Mouse (Mus musculus) adrenal gland, adult 8-10 months (tissue): Measurements from ENCODE around the gene Kalrn. TPM values are rescaled to one million over a fixed set of nuclear protein-coding genes. Genes with fewer than 3 reads are reported as not detected.
A peak's percentile ranks its signal among the peaks of the same experiment; 100 is the strongest.

Experiments used
- DNase-seq: peaks from one replicate; pipeline ENCODE4 v3.0.0; 2022
- total RNA-seq, 4 experiments: library from RNA; stranded (reverse); gene quantifications; 2 replicates each; pipeline ENCODE4 v1.2.4; 2022

Kalrn gene
- total RNA-seq, 4 experiments from 2014 or later: 11.2 to 18.8 (median 13.0) TPM

GRCm38 (mm10) chr16:34494741-34495140 is 78.6 kb downstream of the Kalrn start:
- no peak for DNase-seq

- no peak for DNase-seq
Observed at GRCm38 (mm10) chr16:34493914-34494313, 79.4 kb downstream of the Kalrn start.

- DNase-seq: no peak
Observed at GRCm38 (mm10) chr16:34491225-34491624, 82.1 kb downstream of the Kalrn start.

GRCm38 (mm10) chr16:34490506-34490905 is 82.8 kb downstream of the Kalrn start:
- DNase-seq: no peak

GRCm38 (mm10) chr16:34489805-34490325 is 83.5 kb downstream of the Kalrn start:
- no peak for DNase-seq

- DNase-seq: no peak
Observed at GRCm38 (mm10) chr16:34487823-34488222, 85.5 kb downstream of the Kalrn start.

- no peak for DNase-seq
Observed at GRCm38 (mm10) chr16:34487268-34487667, 86.1 kb downstream of the Kalrn start.

- no peak for DNase-seq
Observed at GRCm38 (mm10) chr16:34485483-34485882, 87.8 kb downstream of the Kalrn start.

GRCm38 (mm10) chr16:34484921-34485320 is 88.4 kb downstream of the Kalrn start:
- DNase-seq: peak; percentile 45

- no peak for DNase-seq
Observed at GRCm38 (mm10) chr16:34484213-34484612, 89.1 kb downstream of the Kalrn start.

GRCm38 (mm10) chr16:34483716-34484115 is 89.6 kb downstream of the Kalrn start:
- DNase-seq: no peak

GRCm38 (mm10) chr16:34474741-34475140 is 98.6 kb downstream of the Kalrn start:
- DNase-seq: no peak

- DNase-seq: no peak
Observed at GRCm38 (mm10) chr16:34473891-34474290, 99.4 kb downstream of the Kalrn start.

- no peak for DNase-seq
Observed at GRCm38 (mm10) chr16:34471441-34471840, 101.9 kb downstream of the Kalrn start.

GRCm38 (mm10) chr16:34470343-34470742 is 103.0 kb downstream of the Kalrn start:
- DNase-seq: no peak

GRCm38 (mm10) chr16:34469277-34469868 is 104.0 kb downstream of the Kalrn start:
- DNase-seq: no peak

GRCm38 (mm10) chr16:34466649-34467048 is 106.7 kb downstream of the Kalrn start:
- no peak for DNase-seq

GRCm38 (mm10) chr16:34456314-34456713 is 117.0 kb downstream of the Kalrn start:
- DNase-seq: peak; percentile 80

GRCm38 (mm10) chr16:34445666-34446065 is 127.7 kb downstream of the Kalrn start:
- no peak for DNase-seq

- no peak for DNase-seq
Observed at GRCm38 (mm10) chr16:34441704-34442103, 131.6 kb downstream of the Kalrn start.

GRCm38 (mm10) chr16:34440994-34441414 is 132.3 kb downstream of the Kalrn start:
- DNase-seq: peak; percentile 45

GRCm38 (mm10) chr16:34440019-34440615 is 133.2 kb downstream of the Kalrn start:
- no peak for DNase-seq

- DNase-seq: no peak
Observed at GRCm38 (mm10) chr16:34430131-34430530, 143.2 kb downstream of the Kalrn start.

GRCm38 (mm10) chr16:34427654-34428053 is 145.7 kb downstream of the Kalrn start:
- DNase-seq: no peak
